Mouse (Mus musculus) adrenal gland, postnatal 0 days (tissue): Measurements from ENCODE around the gene Agap2. TPM values are rescaled to one million over a fixed set of nuclear protein-coding genes. Genes with fewer than 3 reads are reported as not detected.

Source experiments
- polyA plus RNA-seq: library from polyadenylated mRNA; unstranded; fragments of >200 nt; fragmentation: Nextera tagmentation; extraction: Ambion mirVana; gene quantifications from 2 replicates; pipeline ENCODE4 v1.2.1, GENCODE M21; 2015

Agap2 gene
- 0.20 and 0.39 TPM in 2 replicates for polyA plus RNA-seq

DNA sequence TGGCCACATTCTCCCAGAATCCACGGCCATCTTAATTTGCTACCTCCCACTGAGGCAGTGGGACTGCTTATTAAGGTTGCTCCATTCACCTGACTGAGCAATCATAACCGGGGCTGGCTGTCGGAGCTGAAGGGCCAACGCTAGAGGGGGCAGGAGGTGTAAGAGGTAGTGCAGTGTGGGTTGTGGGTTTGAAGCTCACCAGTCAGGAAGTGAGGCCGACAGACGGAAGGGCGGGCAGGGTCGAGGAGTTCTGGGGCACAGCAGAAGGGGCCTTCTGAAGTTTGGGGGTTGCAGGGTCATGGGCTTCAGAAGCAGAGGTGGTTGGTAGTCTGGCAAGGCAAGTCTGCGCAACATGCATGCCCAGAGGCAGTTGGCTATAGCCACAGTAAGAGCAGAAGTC, at the start of gene Agap2:
Gene Agap2 (plus strand): TSS at position 205 of the 400 bp plus-strand sequence.

DNA sequence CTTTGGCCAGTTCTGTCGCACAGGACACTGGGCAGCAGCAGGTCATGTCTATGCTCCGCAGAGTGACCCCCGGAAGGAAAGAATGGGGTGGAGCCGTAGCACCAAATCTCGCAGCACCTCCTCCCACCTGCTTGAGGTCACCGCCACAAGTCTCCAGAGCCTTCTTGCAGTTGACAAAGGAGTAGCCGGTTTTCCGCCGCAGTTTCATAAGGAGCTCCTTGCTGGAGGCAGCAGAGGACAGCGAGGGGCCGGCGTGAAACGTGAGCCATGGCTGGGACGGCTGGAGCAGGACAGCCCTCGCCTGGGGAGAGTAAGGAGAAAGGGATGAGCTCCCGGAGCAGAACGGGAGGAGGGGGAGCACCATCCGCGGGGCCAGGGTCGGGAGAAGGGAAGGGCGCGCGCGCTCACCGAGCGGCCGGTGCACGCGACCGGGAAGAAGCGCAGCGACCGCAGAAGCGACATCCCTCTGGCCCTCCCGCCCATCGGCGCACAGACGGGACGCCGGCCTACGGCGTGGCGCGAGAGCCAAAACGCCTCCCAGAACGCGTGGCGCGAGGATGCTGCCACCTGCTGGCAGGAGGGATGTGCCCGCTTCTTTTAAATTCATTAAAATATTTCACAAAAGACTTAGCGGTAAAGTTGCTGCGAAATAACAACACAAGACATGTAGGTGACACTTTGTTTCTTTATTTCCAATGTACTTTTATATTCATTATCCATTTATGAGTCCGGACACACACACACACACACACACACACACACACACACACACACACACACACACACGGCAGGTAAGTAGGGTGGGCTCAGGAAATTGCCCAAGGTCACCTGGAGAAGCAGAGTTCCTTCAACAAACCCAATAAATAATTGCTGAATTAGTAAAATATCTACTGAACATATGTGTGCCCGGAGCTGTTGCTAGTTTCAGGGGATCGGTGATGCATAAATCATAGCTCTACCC, 44.5 kb upstream of the Agap2 start, which contains the start of gene Tsfm:
Gene Tsfm (minus strand): TSS at position 505 of the 961 bp plus-strand sequence.

DNA sequence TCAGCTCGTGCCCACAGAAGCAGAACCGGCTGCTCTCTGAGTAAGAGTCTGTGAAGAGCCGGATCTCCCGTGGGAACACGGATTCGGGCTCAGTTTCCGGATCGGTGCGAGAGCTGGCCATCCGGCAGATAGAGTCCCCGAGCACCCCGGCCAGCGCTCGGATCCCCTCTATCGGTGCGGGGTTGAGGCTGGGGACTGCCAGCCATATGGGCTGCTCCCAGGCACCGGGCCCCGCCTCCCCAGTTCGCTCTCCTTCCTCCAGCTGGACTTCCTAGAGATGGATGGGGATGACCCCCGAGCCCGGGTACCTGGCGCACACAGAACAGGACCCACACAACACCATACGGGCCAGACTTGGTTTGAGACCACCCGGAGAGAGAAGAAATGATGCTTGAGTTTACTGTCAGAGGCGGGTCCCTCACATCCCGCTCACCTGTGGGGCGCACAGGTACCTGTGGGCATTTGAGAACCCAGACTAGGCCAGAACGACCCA, 33.8 kb upstream of the Agap2 start, which contains the start of the genes Mettl1 and Eef1akmt3:
Gene Mettl1 (plus strand): TSS at position 141 of the 493 bp plus-strand sequence.
Gene Eef1akmt3 (minus strand): TSS at position 240 of the 493 bp plus-strand sequence.

DNA sequence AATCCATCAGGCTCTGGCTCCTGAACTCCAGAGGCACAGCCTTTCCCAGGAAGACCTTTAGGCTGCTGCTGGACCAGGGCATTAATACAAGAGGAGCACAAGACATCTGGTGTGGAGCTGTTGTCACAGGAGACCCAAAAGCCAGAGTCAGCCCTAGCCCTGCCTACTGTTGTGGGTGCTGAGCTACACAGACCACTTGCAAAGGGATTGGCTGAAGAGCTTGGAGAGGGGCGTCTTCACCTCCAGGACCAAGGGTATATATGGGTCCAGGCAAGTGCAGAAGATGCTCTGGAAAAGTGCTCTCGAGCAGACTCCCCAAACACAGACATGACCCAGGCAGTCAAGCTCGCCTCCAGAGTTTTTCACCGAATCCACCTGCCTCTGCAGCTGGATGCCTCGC, 27.1 kb upstream of the Agap2 start, which contains the start of gene Cyp27b1:
Gene Cyp27b1 (plus strand): TSS at position 297 of the 400 bp plus-strand sequence.

DNA sequence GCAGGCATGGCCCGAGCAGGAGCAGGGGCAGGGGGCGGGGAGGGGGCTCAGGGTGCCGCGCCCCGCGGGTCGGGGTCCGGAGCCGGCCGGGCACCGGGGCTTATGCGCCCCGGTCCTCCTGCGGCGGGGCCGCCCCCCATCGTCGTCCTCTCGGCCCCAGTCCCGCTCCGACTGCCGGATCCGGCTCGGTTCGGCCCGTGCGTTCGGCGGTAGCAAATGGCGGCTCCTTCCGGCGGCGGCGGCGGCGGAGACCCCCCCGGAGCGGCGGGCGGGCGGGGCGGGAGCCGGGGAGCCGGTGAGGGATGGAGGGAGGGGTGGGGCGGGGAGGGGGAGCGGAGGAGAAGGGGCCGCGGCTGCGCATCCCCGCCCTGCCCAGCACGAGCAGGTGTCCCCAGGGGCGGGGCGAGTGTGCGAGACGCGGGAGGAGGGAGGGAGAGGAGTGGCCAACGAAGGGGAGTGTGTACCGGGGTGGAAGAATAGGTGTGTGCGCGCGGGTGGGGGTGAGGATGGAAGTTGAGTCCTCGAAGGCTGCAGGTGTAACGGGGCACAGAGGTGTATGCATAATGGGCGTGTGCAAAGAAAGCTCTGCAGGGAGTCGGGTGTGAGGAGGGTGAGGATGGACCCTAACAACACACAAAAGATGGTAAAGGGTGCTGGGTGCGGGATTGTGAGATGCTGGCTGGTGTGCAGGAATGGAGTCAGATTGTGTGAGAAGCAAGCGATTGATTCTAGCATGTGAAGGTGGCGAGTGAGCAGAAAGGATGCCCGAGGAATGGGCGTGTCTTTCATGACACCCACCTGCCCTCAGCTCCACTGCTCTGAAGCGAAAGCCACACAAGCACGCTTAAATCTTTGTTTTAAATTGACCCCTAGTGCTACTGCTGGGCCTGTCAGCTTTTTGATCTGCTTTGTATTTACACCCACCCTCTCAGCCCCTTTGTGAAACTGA, 14.8 kb upstream of the Agap2 start, which contains the start of gene March9:
Gene March9 (minus strand): TSS at position 217 of the 949 bp plus-strand sequence.

DNA sequence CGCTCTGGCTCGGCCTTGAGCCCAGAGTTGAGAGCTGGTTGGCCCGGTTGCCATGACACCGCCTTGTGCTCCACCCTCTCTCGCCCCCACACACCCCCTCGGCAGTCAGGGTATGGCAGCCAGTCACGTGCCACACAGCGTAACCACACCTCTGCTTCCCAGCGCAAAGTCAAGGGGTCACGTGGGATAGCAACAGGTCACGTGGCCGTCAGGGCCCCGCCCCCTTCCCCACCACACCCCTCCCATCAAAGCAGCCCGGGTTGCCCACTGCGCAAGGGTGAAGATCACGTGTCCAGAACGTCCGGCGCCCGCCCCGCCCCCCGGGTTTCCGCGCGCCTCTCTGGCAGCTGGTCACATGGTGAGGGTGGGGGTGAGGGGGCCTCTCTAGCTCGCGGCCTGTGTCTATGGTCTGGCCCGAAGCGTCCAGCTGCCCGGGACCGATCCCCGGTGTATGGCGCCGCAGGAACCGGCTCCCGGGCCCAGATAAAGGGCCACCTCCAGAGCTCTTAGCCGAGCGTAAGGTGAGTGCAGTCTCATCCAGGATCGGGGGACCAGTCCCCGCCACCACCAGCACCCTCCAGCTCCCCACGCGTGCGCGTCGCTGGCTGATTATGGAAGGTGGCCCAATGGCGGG, 11.7 kb upstream of the Agap2 start, which contains the start of gene Cdk4:
Gene Cdk4 (plus strand): TSS at position 296 of the 634 bp plus-strand sequence.

DNA sequence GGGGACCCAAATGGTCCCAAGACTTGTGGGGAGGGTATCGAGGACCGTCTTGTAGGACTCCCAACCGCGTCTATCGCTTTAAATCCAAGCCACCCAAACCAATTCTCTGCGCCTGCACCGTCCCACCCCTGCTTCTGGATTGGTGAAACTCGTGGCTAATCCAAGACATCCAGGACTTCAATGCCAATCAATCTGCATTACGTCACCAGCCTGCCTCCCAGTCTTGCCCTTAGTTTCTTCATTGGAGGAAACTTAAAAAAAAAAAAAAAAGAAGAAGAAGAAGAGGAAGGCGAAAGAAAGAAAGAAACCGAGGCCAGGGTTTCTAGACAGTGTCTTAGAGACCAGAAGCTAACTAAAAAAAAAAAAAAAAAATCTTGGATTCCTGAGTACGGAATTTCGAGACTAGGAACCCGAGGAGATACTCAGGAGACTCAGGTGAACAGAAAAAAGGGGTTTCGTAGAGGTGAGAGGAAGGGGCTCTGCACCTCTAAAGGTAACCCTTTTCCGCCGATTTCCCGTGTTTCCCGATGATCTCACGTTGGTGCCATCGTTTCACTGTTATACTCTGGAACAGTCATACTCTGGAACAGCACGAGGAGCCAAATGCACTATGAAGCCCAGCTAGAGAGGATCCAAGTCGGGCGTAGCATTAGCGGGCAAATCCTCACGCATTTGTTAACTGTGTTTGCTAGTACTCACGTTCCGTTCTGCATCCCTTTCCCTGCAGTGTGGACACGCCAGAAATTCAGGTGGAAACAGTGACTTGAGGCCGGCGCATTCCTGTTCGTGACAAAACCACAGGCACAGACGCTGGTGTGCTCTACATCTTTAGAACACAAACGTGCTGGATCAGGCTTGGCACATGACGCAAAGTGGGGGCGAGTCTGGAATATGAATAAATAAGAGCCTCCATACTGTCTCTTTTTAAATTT, 4.6 kb upstream of the Agap2 start, which contains the start of gene Tspan31:
Gene Tspan31 (minus strand): TSS at position 75 of the 932 bp plus-strand sequence.

DNA sequence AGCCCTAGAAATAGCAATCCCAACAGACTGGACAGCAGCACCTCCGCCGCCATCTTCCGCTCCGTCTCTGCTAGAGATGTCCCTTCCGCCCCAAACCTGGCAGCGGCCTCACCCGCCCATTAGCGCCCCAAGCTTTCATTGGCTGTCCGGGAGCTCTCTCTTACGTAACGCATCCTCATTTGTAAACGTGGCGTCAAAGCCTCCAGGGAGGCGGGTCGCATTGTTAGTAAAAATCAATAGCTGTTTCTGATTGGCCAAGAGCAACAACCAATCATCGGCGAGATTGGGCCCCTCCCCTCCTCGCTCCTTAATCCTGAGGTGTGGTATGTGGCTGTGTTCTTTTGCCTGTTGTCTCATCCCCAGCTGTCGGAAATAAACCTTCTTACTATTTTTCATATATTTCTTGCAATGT, 46.0 kb downstream of the Agap2 start, which contains the start of gene Os9:
Gene Os9 (minus strand): TSS at position 66 of the 412 bp plus-strand sequence.

Other genes with a start within 250 kb of the Agap2 start
- gene Atp23, start 173.9 kb upstream of the Agap2 start, polyA plus RNA-seq = 15.3 and 24.1 TPM in 2 replicates
- gene Ctdsp2, start 96.6 kb upstream of the Agap2 start, polyA plus RNA-seq = 47.7 and 54.5 TPM in 2 replicates
- 0.22 and 0.69 TPM in 2 replicates for gene Avil, start 74.6 kb upstream of the Agap2 start, polyA plus RNA-seq
- gene Tsfm, start 44.4 kb upstream of the Agap2 start, polyA plus RNA-seq = 48.6 and 93.0 TPM in 2 replicates
- gene Mettl1, start 33.9 kb upstream of the Agap2 start, polyA plus RNA-seq = 21.1 and 31.5 TPM in 2 replicates
- gene Eef1akmt3, start 33.8 kb upstream of the Agap2 start, polyA plus RNA-seq = 0.05 and 0.15 TPM in 2 replicates
- gene Cyp27b1, start 27.0 kb upstream of the Agap2 start, polyA plus RNA-seq = 0.25 and 0.30 TPM in 2 replicates
- 0.98 and 1.1 TPM in 2 replicates for gene March9, start 15.1 kb upstream of the Agap2 start, polyA plus RNA-seq
- gene Cdk4, start 11.8 kb upstream of the Agap2 start, polyA plus RNA-seq = 454 and 569 TPM in 2 replicates
- 127 and 168 TPM in 2 replicates for gene Tspan31, start 5.0 kb upstream of the Agap2 start, polyA plus RNA-seq
- 70.0 and 115 TPM in 2 replicates for gene Os9, start 45.8 kb downstream of the Agap2 start, polyA plus RNA-seq
- gene B4galnt1, start 89.9 kb downstream of the Agap2 start, polyA plus RNA-seq = 8.3 and 11.5 TPM in 2 replicates
- 0.77 and 1.5 TPM in 2 replicates for gene Slc26a10, start 105.4 kb downstream of the Agap2 start, polyA plus RNA-seq
- gene Arhgef25, start 114.8 kb downstream of the Agap2 start, polyA plus RNA-seq = 26.9 and 37.1 TPM in 2 replicates
- 71.2 and 89.3 TPM in 2 replicates for gene Dtx3, start 120.4 kb downstream of the Agap2 start, polyA plus RNA-seq
- 20.1 and 31.2 TPM in 2 replicates for gene Pip4k2c, start 136.3 kb downstream of the Agap2 start, polyA plus RNA-seq
- gene Kif5a, start 188.1 kb downstream of the Agap2 start, polyA plus RNA-seq = 9.4 and 28.5 TPM in 2 replicates
- 179 and 189 TPM in 2 replicates for gene Dctn2, start 191.1 kb downstream of the Agap2 start, polyA plus RNA-seq
- gene Mbd6, start 213.7 kb downstream of the Agap2 start, polyA plus RNA-seq = 8.1 and 10.8 TPM in 2 replicates
- 74.6 and 97.2 TPM in 2 replicates for gene Mars, start 236.5 kb downstream of the Agap2 start, polyA plus RNA-seq
- gene Arhgap9, start 246.7 kb downstream of the Agap2 start, polyA plus RNA-seq = 4.9 and 5.0 TPM in 2 replicates